Mouse (Mus musculus): ENCODE measurements at regions not wholly inside any gene's neighbourhood (a gene's known extent, or its start where the extent isn't known, plus 50 kb on each side); places are given as distances from the start of the nearest gene placed in this dataset.

GRCm38 (mm10) chr14:76331497-76332335, 83.0 kb upstream of the Tsc22d1 start:
- TF ChIP-seq CTCF (IDR thresholded peaks at IDR 0.05) (no peak), EP300 (IDR thresholded peaks at IDR 0.05) (no peak)
